Mouse (Mus musculus) forebrain, embryonic 10.5 days (tissue): ENCODE data around the gene Mia. TPM values are rescaled to one million over a fixed set of nuclear protein-coding genes. Genes with fewer than 3 reads are reported as not detected.

Experiments used
- DNase-seq: peaks from one replicate; pipeline ENCODE4 v3.0.0-alpha.2; 2017; ENCODE audit warnings: low spot score; ENCODE audit errors: extremely low spot score
- H3K27ac ChIP-seq: fragments of 300-500 bp; sonication (generic); 2 replicates; pipeline ENCODE4 v1.5.1; 2016; ENCODE audit warnings: mild to moderate bottlenecking
- H3K27me3 ChIP-seq: fragments of 300-500 bp; sonication (generic); 2 replicates; pipeline ENCODE4 v1.6.1; 2016; ENCODE audit warnings: mild to moderate bottlenecking; ENCODE audit not compliant: poor library complexity, severe bottlenecking
- H3K36me3 ChIP-seq: fragments of 300-500 bp; sonication (generic); replicated peaks from 2 replicates; pipeline ENCODE4 v1.6.1; 2016; ENCODE audit warnings: mild to moderate bottlenecking, moderate library complexity
- H3K4me1 ChIP-seq: fragments of 300-500 bp; sonication (generic); 2 replicates; pipeline ENCODE4 v1.6.1; 2016
- H3K4me3 ChIP-seq: fragments of 300-500 bp; sonication (generic); 2 replicates; pipeline ENCODE4 v1.5.1; 2016; ENCODE audit warnings: mild to moderate bottlenecking, moderate library complexity
- H3K9me3 ChIP-seq: fragments of 300-500 bp; sonication (generic); 2 replicates; pipeline ENCODE4 v1.6.1; 2016; ENCODE audit warnings: mild to moderate bottlenecking, moderate library complexity
- WGBS: fragments of 180-500 bp; shearing (Covaris S2); methylation state at CpG from one replicate; pipeline ENCODE4 v1.1.7; 2016; 5-methylcytosine and 5-hydroxymethylcytosine counted together
- polyA plus RNA-seq: library from polyadenylated mRNA; unstranded; fragments of >200 nt; fragmentation: Nextera tagmentation; extraction: Ambion mirVana; gene quantifications from 2 replicates; pipeline ENCODE4 v1.2.1, GENCODE M21; 2016

Gene Mia
- polyA plus RNA-seq, 1 experiment from 2014 or later, result 1.7 TPM

DNA sequence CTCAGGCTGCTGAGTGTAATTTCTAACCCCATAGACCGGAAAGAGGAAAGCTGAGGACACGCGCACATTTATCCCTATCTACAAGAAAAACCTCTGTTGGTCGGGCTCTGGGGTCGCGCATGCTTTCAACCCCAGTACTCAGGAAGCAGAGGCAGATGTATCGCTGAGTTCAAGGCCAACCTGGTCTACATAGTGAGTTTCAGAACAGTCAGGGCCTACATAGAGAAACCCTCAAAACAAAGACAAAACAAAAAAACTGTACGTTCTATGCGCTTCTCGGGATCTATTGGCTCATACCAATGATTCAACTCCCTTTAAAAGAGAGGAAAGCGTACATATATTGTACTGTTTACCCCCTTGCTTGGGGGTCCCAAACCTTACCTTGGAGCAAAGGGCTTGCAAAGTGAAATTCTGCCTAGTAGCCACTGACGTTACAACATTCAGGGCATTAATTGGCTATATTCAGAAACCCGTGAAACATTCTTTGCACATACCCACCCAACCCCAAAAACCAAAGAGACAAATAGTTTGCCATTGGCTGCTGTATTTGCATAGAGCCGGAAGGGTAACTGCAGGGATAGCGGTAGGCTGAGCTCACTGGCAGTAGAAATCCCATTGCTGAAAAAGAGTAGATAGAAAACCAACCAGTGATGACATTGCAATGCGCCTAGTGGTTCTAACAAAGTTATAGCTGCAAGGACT lies 1.6 kb downstream of the Mia start:
- 49% methylated on average over 16 of the region's 16 CpGs for WGBS
- peaks cover 31% of the 10 kb centered on the region for H3K36me3 ChIP-seq
- DNase-seq, result no peak
- H3K27ac ChIP-seq, result peak overlapping the region; percentile 86
- H3K4me3 ChIP-seq, result peak overlapping the region; percentile 62
- H3K9me3 ChIP-seq, result no peaks in the 10 kb centered on the region
- no peaks in the 10 kb centered on the region for H3K27me3 ChIP-seq
- peaks cover 24% of the 10 kb centered on the region for H3K4me1 ChIP-seq

GRCm38 (mm10) chr7:27178324-27179216 lies 2.4 kb downstream of the Mia start, which contains the start of gene Rab4b:
Rab4b (minus strand) TSS chr7:27178896.
- H3K36me3 ChIP-seq, result peaks cover 33% of the 10 kb centered on the region
- H3K4me3 ChIP-seq, result peak within 1 kb of the TSS; percentile 62
- no peaks in the 10 kb centered on the region for H3K9me3 ChIP-seq
- peak; percentile 100 for DNase-seq
- peak within 1 kb of the TSS; percentile 86 for H3K27ac ChIP-seq
- WGBS, result under 1% methylated on average over 53 of the region's 53 CpGs
- H3K4me1 ChIP-seq, result peaks cover 24% of the 10 kb centered on the region
- H3K27me3 ChIP-seq, result no peaks in the 10 kb centered on the region

DNA sequence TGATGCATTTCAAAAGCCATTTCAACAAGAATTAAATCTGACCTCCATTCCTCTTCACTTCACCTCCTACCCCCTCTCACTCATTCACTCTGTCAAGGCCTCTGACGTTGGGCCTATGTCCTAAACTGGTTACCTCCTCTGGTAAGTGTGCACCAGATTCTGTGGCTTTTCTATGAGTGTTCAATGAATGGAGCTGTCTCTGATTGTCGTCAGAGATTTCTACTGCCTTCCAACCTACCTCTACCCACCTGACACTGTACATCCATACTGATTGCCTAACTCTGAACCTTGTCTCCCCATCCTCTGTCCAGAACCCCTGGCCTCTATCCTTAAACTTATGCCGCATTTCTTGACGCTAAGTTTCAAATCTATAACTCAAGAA lies 3.0 kb downstream of the Mia start:
- peak overlapping the region; percentile 86 for H3K27ac ChIP-seq
- H3K4me1 ChIP-seq, result peaks cover 24% of the 10 kb centered on the region
- H3K9me3 ChIP-seq, result no peaks in the 10 kb centered on the region
- peaks cover 32% of the 10 kb centered on the region for H3K36me3 ChIP-seq
- H3K27me3 ChIP-seq, result no peaks in the 10 kb centered on the region
- peak overlapping the region; percentile 62 for H3K4me3 ChIP-seq
- WGBS, result 23% methylated on average over 4 of the region's 4 CpGs
- DNase-seq, result no peak

DNA sequence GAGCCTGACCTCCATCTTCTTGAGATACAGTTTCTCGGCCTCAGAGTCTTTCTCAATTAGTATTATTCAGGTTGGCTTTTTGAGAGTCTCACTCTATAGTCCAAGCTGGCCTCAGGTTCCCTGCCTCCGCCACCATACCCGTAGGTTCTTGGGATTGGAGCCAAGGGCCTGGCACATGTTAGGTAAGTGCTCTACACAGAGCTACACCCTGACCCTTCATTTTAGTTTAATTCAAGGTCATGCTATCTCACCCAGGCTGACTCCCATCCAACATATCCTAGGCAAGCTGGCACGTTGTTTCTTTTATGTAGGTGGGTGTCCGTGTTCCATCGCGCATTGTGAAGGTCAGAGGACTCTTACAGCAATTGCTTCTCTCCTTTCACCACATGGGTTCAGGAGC lies 6.1 kb downstream of the Mia start:
- 91% methylated on average over 7 of the region's 7 CpGs for WGBS
- no peak overlapping the region for H3K4me3 ChIP-seq
- H3K36me3 ChIP-seq, result peaks cover 50% of the 10 kb centered on the region
- H3K27me3 ChIP-seq, result no peaks in the 10 kb centered on the region
- H3K4me1 ChIP-seq, result peaks cover 15% of the 10 kb centered on the region
- no peak for DNase-seq
- no peak overlapping the region for H3K27ac ChIP-seq
- H3K9me3 ChIP-seq, result no peaks in the 10 kb centered on the region

DNA sequence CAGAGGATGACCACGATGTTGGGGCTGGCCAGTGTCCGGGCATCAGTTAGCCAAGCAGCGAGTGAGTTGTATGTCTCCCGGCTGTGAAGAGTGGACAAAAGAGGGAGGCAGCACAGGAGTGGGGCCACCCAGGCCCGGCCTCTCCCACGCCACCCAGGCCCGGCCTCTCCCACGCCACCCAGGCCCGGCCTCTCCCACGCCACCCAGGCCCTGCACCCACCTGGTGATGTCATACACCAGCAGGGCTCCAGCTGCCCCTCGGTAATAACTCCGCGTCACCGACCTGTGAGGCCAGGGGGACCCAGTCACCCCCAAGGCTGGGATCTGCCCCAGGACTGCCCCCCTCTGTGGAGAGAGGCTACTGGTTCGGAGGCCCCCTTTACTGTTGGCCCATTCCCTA lies 6.5 kb downstream of the Mia start:
- Histone ChIP-seq H3K4me3 (no peak overlapping the region), H3K27ac (no peak overlapping the region), H3K36me3 (peaks cover 50% of the 10 kb centered on the region), H3K27me3 (no peaks in the 10 kb centered on the region), H3K4me1 (peaks cover 11% of the 10 kb centered on the region), H3K9me3 (no peaks in the 10 kb centered on the region)
- no peak for DNase-seq
- 94% methylated on average over 15 of the region's 15 CpGs for WGBS

DNA sequence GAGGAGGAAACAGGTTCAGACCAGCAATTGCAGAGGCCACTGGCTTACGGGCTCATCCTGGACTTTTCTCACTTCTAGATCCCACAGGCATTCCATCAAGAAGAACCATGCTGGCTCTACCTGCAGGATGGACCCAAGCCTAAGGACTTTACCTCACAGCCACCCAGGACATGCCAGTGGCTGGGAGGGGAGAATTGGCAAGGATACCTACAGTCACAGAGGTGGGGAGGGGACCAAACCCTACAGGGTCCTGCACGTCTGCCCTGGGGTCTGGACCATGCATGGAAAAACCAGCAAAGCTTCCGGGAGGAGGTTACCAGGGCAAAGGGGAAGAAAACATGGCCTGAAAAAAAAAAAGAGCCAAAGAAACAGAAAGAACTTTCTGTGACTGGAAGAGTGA lies 10.0 kb downstream of the Mia start:
- Histone ChIP-seq H3K4me1 (peaks cover 9% of the 10 kb centered on the region), H3K27ac (no peak overlapping the region), H3K27me3 (no peaks in the 10 kb centered on the region), H3K36me3 (peaks cover 53% of the 10 kb centered on the region), H3K9me3 (no peaks in the 10 kb centered on the region), H3K4me3 (no peak overlapping the region)
- 87% methylated on average over 3 of the region's 3 CpGs for WGBS
- DNase-seq, result no peak

GRCm38 (mm10) chr7:27168371-27168770 lies 12.6 kb downstream of the Mia start:
- peaks cover 50% of the 10 kb centered on the region for H3K36me3 ChIP-seq
- 89% methylated on average over 5 of the region's 5 CpGs for WGBS

GRCm38 (mm10) chr7:27167475-27168094 lies 13.4 kb downstream of the Mia start:
- H3K36me3 ChIP-seq, result peaks cover 51% of the 10 kb centered on the region
- peak overlapping the region; percentile 77 for H3K4me3 ChIP-seq
- no peaks in the 10 kb centered on the region for H3K27me3 ChIP-seq
- no peak for DNase-seq
- no peaks in the 10 kb centered on the region for H3K9me3 ChIP-seq
- H3K27ac ChIP-seq, result peak overlapping the region; percentile 98
- WGBS, result 82% methylated on average over 11 of the region's 11 CpGs
- peaks cover 42% of the 10 kb centered on the region for H3K4me1 ChIP-seq

More at GRCm38 (mm10) chr7:27168371-27168770, 12.6 kb downstream of the Mia start:
- H3K27ac ChIP-seq, result no peak overlapping the region
- DNase-seq, result no peak
- 0 out of 2 replicates have a peak overlapping the region, but pooled peaks have one; percentile 4 for H3K4me3 ChIP-seq
- H3K4me1 ChIP-seq, result peaks cover 34% of the 10 kb centered on the region
- no peaks in the 10 kb centered on the region for H3K9me3 ChIP-seq
- H3K27me3 ChIP-seq, result no peaks in the 10 kb centered on the region

- H3K27ac ChIP-seq, result peak within 1 kb of the TSS; percentile 98
- H3K36me3 ChIP-seq, result peaks cover 51% of the 10 kb centered on the region
- peaks cover 45% of the 10 kb centered on the region for H3K4me1 ChIP-seq
- no peaks in the 10 kb centered on the region for H3K27me3 ChIP-seq
- peak within 1 kb of the TSS; percentile 77 for H3K4me3 ChIP-seq
- peak; percentile 94 for DNase-seq
- WGBS, result 2% methylated on average over 61 of the region's 61 CpGs
- no peaks in the 10 kb centered on the region for H3K9me3 ChIP-seq
Observed at GRCm38 (mm10) chr7:27166614-27167474, 14.1 kb downstream of the Mia start, which contains the start of gene Egln2. Egln2 (minus strand) TSS chr7:27166802.

- Histone ChIP-seq H3K9me3 (no peaks in the 10 kb centered on the region), H3K4me1 (peaks cover 50% of the 10 kb centered on the region), H3K36me3 (peaks cover 52% of the 10 kb centered on the region), H3K27me3 (no peaks in the 10 kb centered on the region), H3K27ac (peak overlapping the region; percentile 98), H3K4me3 (peak overlapping the region; percentile 77)
- WGBS, result under 1% methylated on average over 35 of the region's 43 CpGs
- no peak for DNase-seq
Observed at GRCm38 (mm10) chr7:27166229-27166613, 14.7 kb downstream of the Mia start.

DNA sequence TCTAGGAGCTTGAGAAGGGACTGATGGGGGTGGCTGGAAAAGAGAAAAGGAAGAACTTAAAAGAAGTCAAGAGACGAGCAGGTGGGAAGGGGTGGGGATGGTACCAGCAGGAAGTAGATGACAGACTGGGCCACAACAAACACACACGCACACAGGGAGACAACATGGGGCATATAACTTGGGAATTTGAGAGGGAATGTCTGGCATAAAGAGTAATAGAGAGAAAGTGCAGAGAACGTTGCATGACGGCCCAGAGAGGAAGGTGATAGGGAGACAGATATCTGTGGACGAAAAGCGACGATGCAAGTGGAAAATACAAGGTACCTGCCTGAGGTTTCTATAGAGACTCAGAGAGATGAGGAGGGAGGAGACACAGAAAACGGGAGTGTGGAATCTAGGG lies 15.3 kb downstream of the Mia start:
- H3K9me3 ChIP-seq, result no peaks in the 10 kb centered on the region
- 7% methylated on average over 8 of the region's 8 CpGs for WGBS
- H3K36me3 ChIP-seq, result peaks cover 52% of the 10 kb centered on the region

More for the DNA sequence above, 15.3 kb downstream of the Mia start:
- DNase-seq, result no peak
- peaks cover 54% of the 10 kb centered on the region for H3K4me1 ChIP-seq
- peak overlapping the region; percentile 98 for H3K27ac ChIP-seq
- H3K27me3 ChIP-seq, result no peaks in the 10 kb centered on the region
- peak overlapping the region; percentile 77 for H3K4me3 ChIP-seq
